Mouse (Mus musculus) cerebellum, adult 9-11 months (tissue): ENCODE measurements around the gene Gm42421.

Experiments used
- DNase-seq: peaks from one replicate; pipeline ENCODE4 v3.0.0; 2022

Gm42421 gene

GRCm38 (mm10) chr5:143941588-143941987 lies 13.6 kb downstream of the Gm42421 start:
- no peak for DNase-seq

- no peak for DNase-seq
Observed at GRCm38 (mm10) chr5:143943231-143944125, 15.5 kb downstream of the Gm42421 start.

- no peak for DNase-seq
Observed at GRCm38 (mm10) chr5:143948361-143948760, 20.4 kb downstream of the Gm42421 start.

- no peak for DNase-seq
Observed at GRCm38 (mm10) chr5:143950016-143950415, 22.0 kb downstream of the Gm42421 start.

GRCm38 (mm10) chr5:143957101-143957500 lies 29.1 kb downstream of the Gm42421 start:
- no peak for DNase-seq

GRCm38 (mm10) chr5:143959551-143959950 lies 31.6 kb downstream of the Gm42421 start:
- DNase-seq, result no peak

- no peak for DNase-seq
Observed at GRCm38 (mm10) chr5:143961176-143961575, 33.2 kb downstream of the Gm42421 start.

- no peak for DNase-seq
Observed at GRCm38 (mm10) chr5:143965586-143966345, 37.8 kb downstream of the Gm42421 start.

GRCm38 (mm10) chr5:143966671-143967070 lies 38.7 kb downstream of the Gm42421 start:
- DNase-seq, result no peak

- no peak for DNase-seq
Observed at GRCm38 (mm10) chr5:143972628-143973027, 44.7 kb downstream of the Gm42421 start.

- peak; percentile 48 for DNase-seq
Observed at GRCm38 (mm10) chr5:143974931-143975630, 47.1 kb downstream of the Gm42421 start.

- DNase-seq, result no peak
Observed at GRCm38 (mm10) chr5:143975631-143975933, 47.6 kb downstream of the Gm42421 start.

GRCm38 (mm10) chr5:143976232-143976631 lies 48.3 kb downstream of the Gm42421 start:
- DNase-seq, result no peak

GRCm38 (mm10) chr5:143976726-143977431 lies 48.9 kb downstream of the Gm42421 start:
- no peak for DNase-seq

GRCm38 (mm10) chr5:143980858-143981257 lies 52.9 kb downstream of the Gm42421 start:
- peak; percentile 6 for DNase-seq

- no peak for DNase-seq
Observed at GRCm38 (mm10) chr5:143982361-143982760, 54.4 kb downstream of the Gm42421 start.

GRCm38 (mm10) chr5:143985381-143985780 lies 57.4 kb downstream of the Gm42421 start:
- DNase-seq, result no peak
